Mouse (Mus musculus) ES-E14 (cell line): ENCODE measurements at regions not wholly inside any gene's neighbourhood (a gene's known extent, or its start where the extent isn't known, plus 50 kb on each side); places are given as distances from the start of the nearest gene placed in this dataset.

Source experiments
- DNase-seq: peaks from one replicate; pipeline ENCODE4 v3.0.0-alpha.2; 2013; ENCODE audit warnings: low read depth, low spot score
- H3K27ac ChIP-seq: 2 replicates; pipeline ENCODE4 v1.5.1; 2012; ENCODE audit warnings: low read depth, mild to moderate bottlenecking, low read length, moderate library complexity, mixed read lengths; ENCODE audit not compliant: poor library complexity, insufficient read depth, severe bottlenecking
- H3K36me3 ChIP-seq: 2 replicates; pipeline ENCODE4 v1.6.1; 2012; ENCODE audit warnings: mild to moderate bottlenecking, low read length, moderate library complexity, mixed read lengths; ENCODE audit not compliant: control insufficient read depth, poor library complexity, insufficient read depth, severe bottlenecking
- H3K4me1 ChIP-seq, 2 experiments: fragments of 150-350 bp in 1 of 2; sonication (generic) in 1 of 2; 2 replicates each; pipeline ENCODE4 v1.6.1; 2012; ENCODE audit warnings: low read length in 2 of 2, mild to moderate bottlenecking in 1 of 2, mixed read lengths in 1 of 2; ENCODE audit not compliant: control insufficient read depth in 2 of 2, insufficient read depth in 2 of 2, poor library complexity in 1 of 2
- H3K4me3 ChIP-seq, 2 experiments: fragments of 150-350 bp in 1 of 2; sonication (generic) in 1 of 2; 2 replicates each; pipeline ENCODE4 v1.5.1; 2012; ENCODE audit warnings: low read length in 2 of 2, low read depth in 1 of 2, mild to moderate bottlenecking in 1 of 2, mixed read lengths in 1 of 2; ENCODE audit not compliant: insufficient read depth in 1 of 2, poor library complexity in 1 of 2, severe bottlenecking in 1 of 2
- H3K9ac ChIP-seq: 2 replicates; pipeline ENCODE4 v1.6.1; 2012; ENCODE audit warnings: low read depth, mild to moderate bottlenecking, low read length, mixed read lengths; ENCODE audit not compliant: poor library complexity, insufficient read depth, severe bottlenecking
- H3K9me3 ChIP-seq: fragments of 150-350 bp; sonication (generic); 2 replicates; pipeline ENCODE4 v1.6.1; 2012; ENCODE audit warnings: low read depth, mild to moderate bottlenecking, low read length; ENCODE audit not compliant: control insufficient read depth, insufficient read depth
- CHD2 ChIP-seq: IDR thresholded peaks from 2 replicates; pipeline ENCODE4 v1.6.1; 2014; ENCODE audit warnings: mild to moderate bottlenecking, low read depth, low read length, inconsistent platforms
- HCFC1 ChIP-seq: IDR thresholded peaks from 2 replicates; pipeline ENCODE4 v1.6.1; 2012; ENCODE audit warnings: low read length, inconsistent platforms, borderline replicate concordance; ENCODE audit not compliant: insufficient read depth
- MAFK ChIP-seq: IDR thresholded peaks from 2 replicates; pipeline ENCODE4 v1.6.1; 2014; ENCODE audit warnings: mild to moderate bottlenecking, low read depth, low read length, inconsistent platforms; ENCODE audit not compliant: insufficient read depth
- ZC3H11A ChIP-seq: IDR thresholded peaks from 2 replicates; pipeline ENCODE4 v1.6.1; 2012; ENCODE audit warnings: low read depth, mild to moderate bottlenecking, inconsistent platforms, low read length, borderline replicate concordance
- ZNF384 ChIP-seq: IDR thresholded peaks from 2 replicates; pipeline ENCODE4 v1.6.1; 2012; ENCODE audit warnings: low read depth, low read length, inconsistent platforms
- in situ Hi-C, 2 experiments: fragments of 600-800 bp; cut with MboI; formaldehyde crosslinking; loops; one replicate each; pipeline ENCODE4 v1.15.1; 2025; ENCODE audit warnings: low sequenced_read_pairs in 2 of 2, inconsistent platforms in 1 of 2; ENCODE audit not compliant: unreplicated experiment in 2 of 2

GRCm38 (mm10) chr9:98130849-98131248 is 97.9 kb upstream of the Clstn2 start:
- Histone ChIP-seq H3K9me3 (no peaks in the 10 kb centered on the region), H3K9ac (no peak overlapping the region), H3K27ac (no peak overlapping the region), H3K4me3 (no peak overlapping the region), H3K4me1 (no peaks in the 10 kb centered on the region), H3K36me3 (no peaks in the 10 kb centered on the region)
- in situ Hi-C loops = no loop called here
- no peak for DNase-seq
- TF ChIP-seq HCFC1 (no peak), ZC3H11A (no peak), ZNF384 (no peak), CHD2 (no peak), MAFK (no peak)

- Histone ChIP-seq H3K9ac (no peak overlapping the region), H3K27ac (no peak overlapping the region), H3K36me3 (no peaks in the 10 kb centered on the region), H3K4me1 (no peaks in the 10 kb centered on the region), H3K4me3 (no peak overlapping the region), H3K9me3 (no peaks in the 10 kb centered on the region)
- DNase-seq = no peak
- in situ Hi-C loops = no loop called here
- TF ChIP-seq CHD2 (no peak), ZNF384 (no peak), MAFK (no peak), HCFC1 (no peak), ZC3H11A (no peak)
These were observed 107.6 kb upstream of the Clstn2 start for GRCm38 (mm10) chr9:98140546-98140945.

DNA sequence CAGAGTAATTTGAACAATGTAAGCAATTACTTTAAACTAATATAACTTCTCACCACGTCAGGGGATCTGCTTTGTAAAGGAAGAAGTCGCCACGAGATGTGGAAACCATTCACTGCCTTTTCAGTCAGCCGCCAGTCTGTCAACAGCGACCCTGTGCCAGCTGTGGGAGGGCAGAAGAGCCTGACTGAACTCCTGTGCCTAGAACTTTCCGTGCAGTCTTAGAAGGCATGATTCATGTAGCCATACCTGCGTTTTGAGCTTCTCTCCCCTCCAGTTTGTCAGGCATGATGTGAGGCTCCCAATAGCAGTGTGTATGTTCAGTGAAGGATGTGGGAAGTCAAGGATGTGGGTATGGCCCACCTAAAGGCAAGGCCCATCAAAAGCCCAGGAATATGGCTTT is 109.1 kb upstream of the Clstn2 start:
- no peak for TF ChIP-seq ZC3H11A
- no peak for TF ChIP-seq ZNF384
- TF ChIP-seq HCFC1 = no peak
- no peak for TF ChIP-seq MAFK
- TF ChIP-seq CHD2 = no peak
- Histone ChIP-seq H3K27ac (no peak overlapping the region), H3K9me3 (no peaks in the 10 kb centered on the region), H3K4me1 (no peaks in the 10 kb centered on the region), H3K4me3 (no peak overlapping the region), H3K36me3 (no peaks in the 10 kb centered on the region), H3K9ac (no peak overlapping the region)
- in situ Hi-C loops = no loop called here
- no peak for DNase-seq

DNA sequence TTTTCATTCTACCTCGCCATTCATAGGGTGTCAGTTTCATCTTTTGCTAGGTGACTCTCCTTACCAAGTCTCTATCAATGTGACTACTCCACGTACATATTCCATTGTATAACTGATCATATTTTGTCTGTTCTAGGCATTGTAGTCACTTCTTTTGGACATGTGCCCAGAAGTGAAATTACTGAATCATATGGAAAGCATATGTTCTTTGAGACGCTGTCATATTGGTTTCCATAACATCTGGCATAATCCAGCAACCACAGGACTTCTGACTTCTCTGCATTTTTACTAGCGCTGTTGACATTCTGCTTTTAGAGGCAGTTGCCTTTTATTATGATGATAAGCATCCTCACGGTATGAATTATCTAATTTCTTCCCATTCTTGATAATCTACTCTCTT is 113.9 kb upstream of the Clstn2 start:
- H3K4me1 ChIP-seq = no peaks in the 10 kb centered on the region
- no peak overlapping the region for H3K9ac ChIP-seq
- TF ChIP-seq ZNF384 = no peak
- TF ChIP-seq ZC3H11A = no peak
- no peak for TF ChIP-seq HCFC1
- TF ChIP-seq CHD2 = no peak
- TF ChIP-seq MAFK = no peak
- DNase-seq = no peak
- no peak overlapping the region for H3K4me3 ChIP-seq
- in situ Hi-C loops = no loop called here
- no peaks in the 10 kb centered on the region for H3K36me3 ChIP-seq
- H3K9me3 ChIP-seq = no peaks in the 10 kb centered on the region
- H3K27ac ChIP-seq = no peak overlapping the region

GRCm38 (mm10) chr9:98158421-98158820 is 125.4 kb upstream of the Clstn2 start:
- H3K36me3 ChIP-seq = no peaks in the 10 kb centered on the region
- no peaks in the 10 kb centered on the region for H3K4me1 ChIP-seq
- no peak overlapping the region for H3K9ac ChIP-seq
- no peak for TF ChIP-seq ZNF384
- TF ChIP-seq CHD2 = no peak
- no peak for TF ChIP-seq HCFC1
- no peak for TF ChIP-seq MAFK
- no peak for TF ChIP-seq ZC3H11A
- DNase-seq = no peak
- H3K27ac ChIP-seq = no peak overlapping the region
- in situ Hi-C loops = no loop called here
- H3K9me3 ChIP-seq = no peaks in the 10 kb centered on the region
- no peak overlapping the region for H3K4me3 ChIP-seq
